Mouse (Mus musculus): ENCODE measurements around the gene Slc6a21. TPM values are rescaled to one million over a fixed set of nuclear protein-coding genes. Genes with fewer than 3 reads are reported as not detected.

Gene Slc6a21
- total RNA-seq (2015) (0.27 and 0.78 TPM in 2 replicates), total RNA-seq (2017) (not detected in 2 replicates)

- ATAC-seq (ENCODE audit: poor library complexity, severe bottlenecking): peak; percentile 86
Measured at GRCm38 (mm10) chr7:45277136-45277760, at the start of gene Slc6a21. Slc6a21 (plus strand) TSS chr7:45277513.

- no peak for ATAC-seq (ENCODE audit: poor library complexity, severe bottlenecking)
Measured at GRCm38 (mm10) chr7:45228548-45228947, 48.8 kb upstream of the Slc6a21 start.

GRCm38 (mm10) chr7:45229046-45229445 is 48.3 kb upstream of the Slc6a21 start:
- no peak for ATAC-seq (ENCODE audit: poor library complexity, severe bottlenecking)

DNA sequence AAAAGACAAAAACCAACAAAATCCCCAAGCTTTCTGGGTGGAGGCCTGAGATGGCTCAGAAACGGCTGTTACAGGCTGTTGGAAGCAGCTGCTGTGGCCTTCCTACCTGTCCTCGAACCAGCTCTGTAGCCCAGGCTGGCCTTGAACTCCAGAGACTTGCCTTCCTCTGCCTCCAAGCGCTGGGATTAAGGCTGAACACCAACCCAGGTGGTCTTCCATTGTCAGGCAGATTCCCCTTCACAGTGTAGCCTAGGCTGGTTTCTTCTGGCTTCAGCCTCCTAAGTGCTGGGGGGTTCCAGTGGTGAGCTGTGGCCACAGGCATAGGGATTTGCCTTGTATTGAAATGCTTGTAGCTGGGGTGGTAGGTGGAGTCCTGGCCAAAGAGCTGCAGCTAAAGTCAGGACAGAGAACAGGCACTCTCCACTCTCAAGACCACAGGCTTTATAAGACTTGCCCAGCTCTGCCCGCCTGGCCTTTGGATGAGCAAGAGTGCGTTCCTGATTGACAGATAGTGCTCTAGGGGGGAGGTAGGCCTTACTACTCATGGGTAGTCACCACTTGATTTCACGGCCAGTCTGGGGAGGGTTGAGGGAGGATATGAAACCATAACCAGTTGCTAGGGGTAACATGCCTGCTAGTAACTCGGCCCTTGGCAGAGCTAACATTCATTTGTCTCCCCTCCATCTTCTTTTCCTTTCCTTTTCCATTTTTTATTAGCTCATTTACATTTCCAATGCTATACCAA is 47.7 kb upstream of the Slc6a21 start:
- ATAC-seq (ENCODE audit: poor library complexity, severe bottlenecking): 0 out of 2 replicates have a peak, but pooled peaks have one; percentile 35

DNA sequence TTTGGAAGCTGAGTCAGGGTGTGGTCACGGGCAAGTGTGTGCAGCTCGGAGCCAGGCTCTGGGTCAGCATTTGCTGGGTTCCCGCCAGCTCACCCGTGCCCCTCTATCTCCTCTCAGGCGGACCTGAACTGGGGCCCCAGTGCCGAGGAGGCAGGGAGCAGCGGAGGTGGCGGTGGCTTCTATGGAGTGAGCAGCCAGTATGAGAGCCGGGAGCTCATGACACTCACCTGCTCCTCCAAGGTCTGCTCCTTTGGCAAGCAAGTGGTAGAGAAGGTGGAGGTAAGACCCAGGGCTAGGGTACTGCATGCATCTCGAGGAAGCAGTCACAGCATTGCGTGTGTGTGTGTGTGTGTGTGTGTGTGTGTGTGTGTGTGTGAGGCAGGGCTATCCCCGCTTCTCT is 46.1 kb upstream of the Slc6a21 start:
- no peak for ATAC-seq (ENCODE audit: poor library complexity, severe bottlenecking)

GRCm38 (mm10) chr7:45231941-45232340 is 45.4 kb upstream of the Slc6a21 start:
- ATAC-seq (ENCODE audit: poor library complexity, severe bottlenecking): no peak

DNA sequence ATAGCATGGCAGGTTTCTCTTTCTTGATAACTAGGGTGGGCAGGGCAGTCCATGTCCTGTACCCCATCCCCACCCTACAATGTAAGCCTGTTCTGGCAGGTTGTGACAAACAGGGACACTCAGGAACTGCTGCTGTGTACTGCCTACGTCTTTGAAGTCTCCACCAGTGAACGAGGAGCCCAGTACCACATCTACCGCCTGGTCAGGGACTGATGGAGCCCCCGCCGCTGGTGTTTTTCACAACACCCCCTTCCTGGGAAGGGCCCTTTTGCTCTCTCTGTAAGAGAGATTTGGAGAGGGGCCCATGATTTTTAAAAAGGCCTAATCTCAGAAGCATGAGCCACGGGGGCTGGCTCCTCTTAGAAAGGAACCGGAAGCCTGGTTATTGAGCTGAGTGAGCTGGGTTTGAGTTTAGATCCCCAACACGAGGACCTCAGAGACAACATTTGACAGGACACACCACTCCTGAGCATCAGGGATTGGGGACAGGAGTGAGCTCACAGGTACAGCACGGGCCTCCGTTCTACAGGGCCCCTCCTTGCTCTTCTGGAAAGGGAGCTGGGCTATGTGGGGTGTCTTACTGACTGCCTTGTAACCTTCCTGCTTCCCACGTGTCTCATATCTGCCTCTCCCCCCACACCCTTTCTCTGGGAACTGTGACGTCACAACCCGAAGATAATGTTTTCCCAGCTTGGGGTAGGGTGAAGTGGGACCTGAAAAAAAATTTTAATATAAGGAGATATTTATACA is 44.4 kb upstream of the Slc6a21 start:
- ATAC-seq (ENCODE audit: poor library complexity, severe bottlenecking): no peak

DNA sequence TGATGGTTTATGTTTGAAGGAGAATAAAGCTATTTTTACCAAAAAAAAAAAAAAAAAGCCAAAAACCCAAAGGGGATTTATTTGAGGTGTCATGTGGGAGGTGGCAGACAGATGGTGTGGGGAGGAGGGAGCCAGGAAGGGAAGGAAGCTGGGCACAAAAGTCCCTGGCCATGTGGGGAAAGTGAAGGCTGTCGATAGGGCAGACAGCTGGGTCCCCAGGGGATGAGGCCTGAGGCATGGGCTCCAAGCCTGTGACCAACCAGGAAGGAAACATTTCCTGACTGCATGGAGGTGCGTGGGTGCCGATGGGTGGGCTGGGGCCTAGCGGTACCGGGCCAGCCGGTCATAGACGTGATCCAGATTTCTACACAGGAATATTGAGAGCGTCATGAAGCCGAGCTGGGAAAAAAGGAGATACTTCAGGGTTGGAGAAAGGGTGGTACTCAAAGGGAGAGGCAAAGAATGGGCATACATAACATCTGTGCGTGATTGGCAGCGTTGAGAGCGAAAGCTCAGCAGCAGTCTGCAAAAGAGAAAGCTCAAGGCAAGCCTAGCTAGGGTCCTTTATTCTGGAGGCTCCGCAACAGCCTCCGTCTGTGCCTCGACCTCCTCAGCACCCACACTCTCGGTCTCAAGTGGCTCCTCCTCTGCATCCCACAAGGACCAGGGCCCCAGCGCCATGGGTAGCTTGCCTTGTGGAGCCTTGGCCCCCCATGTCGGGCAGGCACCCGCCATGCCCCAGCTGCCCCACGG is 43.6 kb upstream of the Slc6a21 start:
- no peak for ATAC-seq (ENCODE audit: poor library complexity, severe bottlenecking)

GRCm38 (mm10) chr7:45234333-45234841 is 42.9 kb upstream of the Slc6a21 start:
- no peak for ATAC-seq (ENCODE audit: poor library complexity, severe bottlenecking)

DNA sequence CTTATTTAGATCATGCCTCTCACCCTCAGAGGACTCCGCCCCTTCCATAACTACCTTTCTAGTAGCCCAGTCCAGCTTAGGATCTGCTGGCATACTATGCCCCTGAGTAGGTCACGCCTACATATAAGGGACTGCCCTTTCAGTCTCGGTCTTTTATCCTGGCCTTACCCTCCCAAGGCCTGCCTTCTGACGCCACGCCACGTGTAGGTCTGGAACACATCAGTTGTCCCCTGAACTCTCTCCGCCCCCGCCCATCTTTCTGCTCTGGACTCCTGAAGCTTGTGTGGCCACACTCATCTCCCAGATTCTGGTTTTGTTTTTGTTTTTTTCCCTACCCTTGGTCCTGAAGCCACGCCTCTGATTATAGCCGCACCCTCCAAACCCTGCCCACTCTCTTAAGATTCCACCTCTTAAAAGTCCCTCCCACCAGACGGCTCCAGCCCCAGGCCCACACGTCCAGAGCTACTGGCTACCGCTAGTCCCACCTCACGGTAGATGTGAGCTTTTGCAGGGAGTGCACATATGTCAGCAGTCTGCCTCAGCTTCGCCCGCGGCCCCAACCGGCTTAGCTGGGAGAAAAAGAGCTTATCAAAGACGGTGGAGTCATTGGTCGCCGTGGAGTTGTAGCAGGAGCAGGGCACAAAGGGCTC is 42.3 kb upstream of the Slc6a21 start:
- ATAC-seq (ENCODE audit: poor library complexity, severe bottlenecking): no peak

GRCm38 (mm10) chr7:45235656-45236180 is 41.6 kb upstream of the Slc6a21 start:
- ATAC-seq (ENCODE audit: poor library complexity, severe bottlenecking): no peak

DNA sequence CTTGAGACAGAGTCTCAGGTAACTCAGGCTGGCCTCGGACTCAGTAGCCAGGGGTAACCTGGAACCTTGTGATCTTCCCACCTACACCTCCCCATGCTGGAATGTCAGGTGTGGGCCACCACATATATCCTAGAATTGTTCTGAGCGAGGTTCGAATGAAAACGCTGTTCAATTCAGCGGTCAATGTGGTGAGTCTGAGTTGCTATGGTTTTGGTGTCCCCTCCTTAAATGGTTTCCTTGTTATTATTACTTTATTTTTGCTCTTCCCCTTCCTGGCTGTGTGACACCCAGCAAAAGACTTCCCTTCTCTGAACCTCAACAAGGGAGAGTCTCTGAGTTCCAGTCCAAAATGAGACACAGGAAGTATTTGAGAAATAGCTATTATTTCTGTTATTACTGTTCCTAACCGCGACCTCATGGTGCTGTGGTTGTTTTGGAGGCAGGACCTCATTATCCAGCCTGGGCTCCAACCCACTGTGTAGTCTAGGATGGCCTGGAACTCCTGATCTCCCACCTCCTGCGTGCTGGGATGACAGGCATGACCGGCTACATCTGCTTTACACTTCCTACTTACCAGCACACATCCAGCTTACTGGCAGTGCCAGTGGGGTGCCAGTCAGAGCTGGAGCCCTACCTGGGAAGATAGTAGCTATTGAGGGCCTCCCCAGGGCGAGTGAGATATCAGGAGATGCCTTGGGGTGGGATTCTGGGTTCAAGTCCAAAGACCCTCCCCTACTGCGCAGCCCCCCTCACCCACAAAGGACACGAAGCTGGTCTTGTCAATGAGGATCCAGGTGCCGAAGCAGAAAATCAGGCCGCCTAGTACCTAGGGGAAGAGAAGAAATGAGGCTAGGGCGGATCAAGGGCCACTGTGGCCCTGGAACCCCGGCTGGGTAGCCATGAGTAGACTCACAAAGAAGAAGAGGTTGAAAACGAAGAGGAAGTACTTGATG is 39.3 kb upstream of the Slc6a21 start:
- peak; percentile 37 for ATAC-seq (ENCODE audit: poor library complexity, severe bottlenecking)

DNA sequence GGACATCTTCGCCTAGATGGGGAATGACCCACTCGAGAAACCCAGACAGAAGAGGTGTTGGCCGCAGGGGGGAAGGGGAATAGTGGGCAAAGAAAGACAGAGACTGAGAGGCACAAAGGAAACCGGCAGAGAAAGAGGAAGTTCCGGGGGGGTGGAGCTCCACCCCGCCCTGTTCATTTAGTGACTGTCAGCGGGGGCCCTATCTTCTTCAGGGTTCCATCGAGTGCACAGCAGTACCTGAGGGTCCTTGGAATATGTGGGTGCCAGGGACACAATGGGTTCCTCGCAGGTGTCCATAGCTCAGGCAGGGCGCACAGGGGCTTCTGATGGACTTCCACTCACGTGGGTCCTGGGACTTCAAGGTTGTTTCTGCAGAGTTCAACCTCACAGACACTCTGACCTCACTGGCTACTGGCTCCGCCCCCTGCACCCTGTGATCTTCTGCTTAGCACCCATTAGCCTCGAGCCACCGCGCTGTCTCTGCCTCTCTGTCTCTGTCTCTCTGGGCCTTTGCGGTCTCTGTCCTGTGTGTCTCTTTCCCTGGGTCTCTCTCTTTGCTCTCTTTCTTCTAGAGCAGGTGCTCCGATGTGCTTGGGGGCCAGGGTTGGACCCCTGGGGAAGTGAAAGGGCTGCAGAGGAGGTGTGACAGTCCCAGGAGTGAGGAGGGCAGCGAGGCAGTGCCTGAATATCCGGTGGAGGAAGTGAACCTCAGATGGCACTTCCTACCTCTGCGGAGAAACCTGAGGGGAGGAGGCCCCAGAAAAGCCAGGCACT is 38.4 kb upstream of the Slc6a21 start, which contains the start of gene Cd37:
TSS of gene Cd37 (minus strand) at position 393 of the 774 bp plus-strand sequence.
- peak; percentile 81 for ATAC-seq (ENCODE audit: poor library complexity, severe bottlenecking)

DNA sequence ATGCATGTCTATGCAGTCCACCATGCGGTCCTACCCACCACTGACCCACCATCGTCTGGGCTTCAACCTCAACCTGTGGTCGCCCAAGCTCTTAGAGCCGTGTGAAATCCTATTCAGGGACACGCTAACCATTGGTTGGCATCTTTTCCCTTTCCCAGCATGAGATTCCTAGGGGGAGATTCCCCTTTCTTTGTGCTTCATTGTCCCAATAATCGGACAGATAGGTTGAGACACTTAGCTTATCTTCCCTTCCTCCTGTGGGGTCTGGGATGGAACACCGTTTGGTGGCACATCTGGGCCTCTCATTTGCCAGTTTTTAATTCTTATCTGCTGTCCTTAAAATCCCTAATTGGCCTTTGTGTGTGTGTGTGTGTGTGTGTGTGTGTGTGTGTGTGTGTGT is 37.2 kb upstream of the Slc6a21 start:
- no peak for ATAC-seq (ENCODE audit: poor library complexity, severe bottlenecking)

DNA sequence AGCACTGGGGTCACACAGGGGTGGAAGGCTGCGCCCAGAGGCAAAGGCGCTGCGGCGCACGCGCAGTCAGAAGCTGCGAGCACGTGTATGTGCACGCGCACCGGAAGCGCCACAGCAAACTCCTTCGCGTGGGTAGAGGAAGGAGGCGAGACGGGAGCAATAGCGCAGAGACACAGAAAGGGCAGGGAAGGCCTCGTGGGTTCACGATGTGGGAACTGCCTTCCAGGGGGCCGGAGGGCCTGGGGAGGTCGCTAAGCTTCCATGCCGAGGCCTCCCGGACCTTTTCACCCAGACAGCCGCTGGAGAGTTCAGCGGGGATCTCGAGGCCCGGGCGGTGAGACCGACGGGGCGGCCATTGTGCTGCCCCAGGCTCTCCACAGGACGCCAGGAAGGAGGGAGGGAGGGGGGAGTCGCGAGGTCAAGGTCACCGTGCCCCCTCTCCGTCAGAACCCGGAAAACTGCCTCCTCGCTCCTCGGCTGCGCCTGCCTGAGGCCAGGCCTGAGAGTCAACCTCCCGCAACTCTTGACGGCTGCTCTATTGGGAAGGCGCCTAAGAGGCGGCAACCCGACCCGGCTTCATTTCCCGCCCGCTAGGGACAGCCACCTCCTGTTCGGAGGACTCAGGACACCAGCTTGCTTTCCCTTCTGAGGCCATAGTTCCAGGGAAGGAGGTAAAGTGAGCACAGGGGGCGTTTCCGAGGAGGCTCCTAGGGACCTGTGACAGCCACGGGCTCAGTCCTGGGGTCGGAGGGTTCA is 36.5 kb upstream of the Slc6a21 start, which contains the start of gene Slc6a16:
TSS of gene Slc6a16 (plus strand) at position 453 of the 756 bp plus-strand sequence.
- no peak for ATAC-seq (ENCODE audit: poor library complexity, severe bottlenecking)

DNA sequence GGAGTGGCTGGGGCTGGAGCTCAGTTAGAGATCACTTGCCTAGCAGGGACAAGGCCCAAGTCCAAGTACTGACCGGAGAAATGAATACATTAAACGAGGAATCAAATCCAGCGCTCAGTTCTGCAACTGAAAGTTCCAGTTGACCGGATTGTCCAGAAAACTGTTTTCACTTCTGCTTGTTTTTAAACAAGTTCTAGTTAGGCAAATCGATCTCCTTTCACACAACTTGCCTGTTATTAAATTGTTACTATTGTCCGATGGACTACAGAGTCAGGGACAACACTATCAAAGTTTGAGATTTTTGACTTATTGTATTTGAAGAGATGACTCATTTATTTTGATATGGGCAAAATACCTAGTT is 35.9 kb upstream of the Slc6a21 start:
- ATAC-seq (ENCODE audit: poor library complexity, severe bottlenecking): no peak

DNA sequence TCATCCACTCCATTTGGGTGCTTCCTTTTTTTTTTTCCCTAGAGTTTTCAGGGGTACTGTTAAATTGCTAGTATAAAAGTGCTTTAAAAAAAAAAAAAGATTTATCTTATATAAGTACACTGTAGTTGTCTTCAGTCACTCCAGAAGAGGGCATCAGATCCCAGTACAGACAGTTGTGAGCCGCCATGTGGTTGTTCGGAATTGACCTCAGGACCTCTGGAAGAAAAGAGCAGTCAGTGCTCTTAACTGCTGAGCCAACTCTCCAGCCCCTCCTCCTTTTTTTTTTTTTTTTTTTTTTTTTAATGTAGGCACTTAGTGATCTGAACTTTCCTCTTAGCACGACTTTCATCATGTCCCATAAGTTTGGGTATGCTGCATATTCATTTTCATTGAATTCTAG is 29.6 kb upstream of the Slc6a21 start:
- ATAC-seq (ENCODE audit: poor library complexity, severe bottlenecking): no peak
